Mouse (Mus musculus): Measurements from ENCODE around the gene Spata13.
A peak's percentile ranks its signal among the peaks of the same experiment; 100 is the strongest.

The Spata13 gene

DNA sequence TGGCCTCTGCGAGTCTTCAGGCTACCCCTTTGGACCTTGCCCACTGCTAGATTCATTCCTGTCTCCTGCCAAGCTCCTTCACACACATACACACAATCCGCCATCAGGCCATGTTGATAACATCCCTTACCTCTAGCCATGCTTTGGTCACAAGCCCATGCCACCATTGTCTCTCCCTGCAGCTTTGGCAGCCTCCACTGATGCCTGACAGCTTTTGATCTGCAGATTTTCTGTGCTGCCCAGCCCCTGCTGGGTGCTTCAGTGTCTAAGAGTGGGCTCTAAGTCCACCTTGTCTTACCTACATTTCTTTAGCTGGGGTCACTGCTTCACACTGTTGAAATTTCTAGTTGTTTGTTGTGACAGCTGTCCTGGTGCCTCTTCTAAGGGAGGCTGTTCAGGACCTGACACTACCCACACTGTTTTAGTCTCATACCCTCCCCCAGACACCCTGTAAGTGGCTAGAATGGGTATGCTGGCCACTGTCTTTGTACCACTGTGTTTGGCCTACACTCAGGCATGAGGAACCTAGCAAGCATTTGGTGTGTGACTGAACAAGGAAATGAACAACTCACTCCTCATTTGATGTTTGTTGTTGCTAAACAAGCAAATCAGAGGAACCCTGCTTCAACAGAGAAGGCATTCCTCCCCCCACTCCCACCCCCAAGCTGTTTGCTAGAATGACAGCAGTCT lies 43.0 kb downstream of the Spata13 start:
- DNase-seq (ENCODE audit: extremely low spot score): no peak

DNA sequence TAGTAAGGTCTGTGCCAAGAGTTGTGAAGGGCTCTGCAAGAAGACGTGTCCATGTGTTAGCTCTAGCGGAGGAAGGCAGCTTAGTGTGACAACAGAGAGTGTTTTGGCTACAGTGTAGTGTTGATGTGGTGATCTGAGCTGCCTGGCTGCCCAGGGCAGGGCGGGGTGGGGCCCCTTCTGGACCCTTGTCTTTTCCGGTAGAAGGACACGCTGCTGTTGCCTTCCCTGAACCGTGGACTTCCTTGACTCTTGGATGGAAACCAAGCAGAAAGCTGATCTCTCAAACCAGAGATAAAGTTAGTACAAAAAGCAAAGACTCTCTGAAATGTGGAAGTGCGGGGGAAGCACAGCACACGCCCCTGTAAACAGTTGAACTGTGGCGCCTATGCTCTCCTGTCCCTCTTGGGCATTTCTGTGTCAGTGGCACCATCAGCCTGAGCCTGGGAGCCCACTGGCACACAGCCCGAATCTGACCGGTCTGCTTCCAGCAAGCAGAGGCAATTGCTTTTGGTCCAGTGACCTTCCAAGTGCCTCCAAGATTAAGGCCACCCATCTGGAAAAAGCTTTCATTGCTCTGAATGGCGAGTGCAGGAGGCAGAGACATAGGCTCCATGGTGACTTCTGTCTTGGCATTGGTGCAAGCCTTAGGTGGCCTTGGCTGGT lies 48.7 kb downstream of the Spata13 start:
- DNase-seq (ENCODE audit: extremely low spot score): no peak

DNA sequence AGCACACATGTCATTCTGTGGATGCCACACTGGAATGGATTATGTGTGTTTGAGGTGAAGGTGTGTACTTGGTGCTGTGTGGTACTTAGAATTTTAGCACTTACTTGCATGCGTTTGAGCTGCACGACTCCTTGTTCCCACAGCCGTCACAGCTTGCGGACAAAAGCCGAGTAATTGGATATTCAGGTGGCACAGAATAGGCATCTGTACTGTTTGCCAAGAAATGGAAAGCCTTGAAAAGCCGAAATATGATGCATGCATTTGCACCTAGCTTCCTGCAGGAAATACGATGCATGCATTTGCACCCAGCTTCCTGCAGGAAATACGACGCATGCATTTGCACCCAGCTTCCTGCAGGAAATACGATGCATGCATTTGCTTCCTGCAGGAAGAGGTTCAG lies 50.2 kb downstream of the Spata13 start:
- DNase-seq (ENCODE audit: extremely low spot score): no peak

DNA sequence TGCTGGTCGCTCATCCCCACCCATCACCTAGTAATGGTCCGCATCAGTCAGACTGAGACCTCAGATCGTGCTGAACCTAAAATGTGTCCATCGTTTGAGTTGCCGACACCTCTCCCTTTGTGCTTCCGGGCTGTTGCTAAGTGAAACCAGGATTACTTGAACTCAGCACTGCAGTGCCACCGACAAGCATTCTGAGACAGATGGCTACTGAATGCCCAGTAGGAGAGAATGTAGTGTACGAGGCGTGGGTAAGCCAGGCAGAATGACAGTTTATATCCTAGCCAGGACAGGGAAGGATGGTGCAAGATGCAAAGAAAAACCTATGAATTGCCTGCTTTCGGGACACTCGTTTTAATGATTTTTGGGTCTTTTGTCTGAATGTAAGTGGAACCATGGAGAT lies 52.9 kb downstream of the Spata13 start:
- no peak for DNase-seq (ENCODE audit: extremely low spot score)

DNA sequence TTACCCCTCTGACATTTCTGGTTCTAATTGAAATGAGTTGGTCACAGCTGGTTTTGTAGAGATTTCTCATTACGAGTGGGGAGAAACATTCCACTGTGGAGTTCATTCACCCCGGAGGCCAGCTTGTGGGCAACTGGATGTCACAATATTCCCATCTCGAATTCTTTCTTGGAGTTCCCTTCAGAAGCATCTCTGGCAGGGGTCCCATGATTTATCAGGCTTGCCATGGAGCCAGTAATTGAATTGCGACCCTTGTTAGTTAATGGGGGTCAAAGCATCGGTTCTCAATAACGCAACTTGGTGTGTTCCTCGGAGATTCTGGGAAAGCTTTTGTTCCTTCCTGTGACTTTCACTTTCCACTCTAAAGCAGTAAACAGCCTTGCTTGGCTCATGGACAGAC lies 53.4 kb downstream of the Spata13 start:
- DNase-seq (ENCODE audit: extremely low spot score): no peak

DNA sequence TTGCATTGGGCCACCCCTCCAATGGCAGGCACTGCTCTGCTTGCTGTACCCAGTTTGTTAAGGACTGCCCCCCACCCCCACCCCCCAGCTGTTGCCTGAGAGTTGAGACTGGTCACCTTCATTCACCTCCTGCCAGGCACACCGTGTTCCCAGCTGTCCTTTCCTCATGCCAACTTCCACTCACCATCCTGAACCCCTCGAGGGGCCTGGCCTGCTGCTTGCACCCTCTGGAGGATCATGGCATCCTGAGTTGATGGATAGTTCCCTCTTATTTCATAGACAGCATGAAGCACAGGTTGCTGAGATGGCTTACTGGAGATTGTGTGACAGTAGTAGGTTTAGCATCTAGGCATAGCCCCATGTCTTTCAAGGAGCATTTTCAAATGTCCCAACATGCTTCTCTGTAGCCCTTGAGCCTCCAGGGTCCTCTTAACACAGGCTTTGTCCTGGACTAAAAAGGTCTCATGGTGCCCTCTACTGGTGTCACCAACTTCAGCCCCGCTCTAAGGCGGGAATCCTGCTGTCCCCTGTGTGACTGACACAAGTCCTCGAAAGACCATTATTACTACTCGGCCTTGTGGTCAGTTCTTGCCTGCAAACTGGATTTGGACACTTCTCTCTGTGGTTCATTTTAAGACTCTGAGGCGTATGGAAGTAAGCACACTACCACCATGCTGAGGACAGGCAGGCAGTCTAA lies 54.9 kb downstream of the Spata13 start:
- peak; percentile 66 for DNase-seq (ENCODE audit: extremely low spot score)

DNA sequence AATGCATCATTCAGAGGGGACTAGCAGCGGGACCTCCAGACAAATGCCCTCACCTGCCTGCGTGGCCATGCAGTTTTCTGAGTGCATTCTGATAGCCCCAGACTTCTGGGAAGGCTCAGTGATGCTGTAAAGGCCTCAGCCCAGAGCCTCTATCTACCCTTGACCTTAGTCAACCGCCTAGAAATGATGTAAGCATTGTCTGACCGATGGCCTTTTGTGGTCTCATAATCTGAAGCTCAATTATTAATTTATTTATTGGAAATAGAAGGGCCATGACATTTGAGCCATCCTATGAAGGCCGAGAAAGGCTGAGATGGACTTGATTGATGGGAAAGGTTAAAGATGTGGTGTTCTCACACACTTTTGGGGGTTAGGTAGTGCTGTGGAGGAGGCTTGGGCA lies 56.0 kb downstream of the Spata13 start:
- no peak for DNase-seq (ENCODE audit: extremely low spot score)

DNA sequence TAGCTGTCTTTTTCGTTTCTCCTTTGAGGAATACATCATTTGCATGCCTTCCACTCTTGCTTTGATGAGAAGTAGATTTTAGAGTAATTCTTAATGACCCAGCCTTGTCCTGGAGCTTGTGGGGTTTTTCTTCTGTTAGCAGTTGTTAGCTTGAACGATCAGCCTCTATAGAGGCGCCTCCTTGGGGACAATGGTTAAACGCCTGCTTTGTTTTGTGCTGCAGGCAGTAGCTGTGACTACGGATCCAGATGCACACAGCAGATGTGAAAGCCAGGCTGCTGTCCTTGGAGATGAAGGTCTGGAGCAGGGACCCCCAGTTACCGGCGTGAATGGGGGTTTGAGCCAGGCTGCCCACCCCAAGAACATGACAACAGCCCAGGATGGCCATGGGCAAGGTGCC lies 56.8 kb downstream of the Spata13 start:
- no peak for DNase-seq (ENCODE audit: extremely low spot score)

DNA sequence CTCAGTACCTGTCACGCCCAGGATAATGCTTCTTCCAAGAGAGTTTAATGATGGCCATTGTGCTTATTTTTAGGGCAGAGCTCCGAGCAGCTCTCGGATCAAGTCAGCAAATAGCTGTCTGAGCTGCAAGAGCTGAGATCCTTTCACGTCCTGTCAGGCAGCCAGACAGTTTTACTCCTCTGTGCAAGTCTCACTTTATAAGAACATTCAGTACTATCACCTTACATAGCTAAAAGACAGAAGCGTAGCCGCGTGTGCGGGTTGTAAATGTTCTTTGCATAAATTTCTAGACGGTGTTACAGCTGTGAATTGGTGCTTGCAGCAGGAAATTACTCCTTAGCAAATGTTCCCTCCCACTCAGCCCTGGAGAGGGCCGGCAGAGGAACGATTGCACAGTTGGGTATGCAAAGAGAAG lies 59.3 kb downstream of the Spata13 start:
- DNase-seq (ENCODE audit: extremely low spot score): no peak

DNA sequence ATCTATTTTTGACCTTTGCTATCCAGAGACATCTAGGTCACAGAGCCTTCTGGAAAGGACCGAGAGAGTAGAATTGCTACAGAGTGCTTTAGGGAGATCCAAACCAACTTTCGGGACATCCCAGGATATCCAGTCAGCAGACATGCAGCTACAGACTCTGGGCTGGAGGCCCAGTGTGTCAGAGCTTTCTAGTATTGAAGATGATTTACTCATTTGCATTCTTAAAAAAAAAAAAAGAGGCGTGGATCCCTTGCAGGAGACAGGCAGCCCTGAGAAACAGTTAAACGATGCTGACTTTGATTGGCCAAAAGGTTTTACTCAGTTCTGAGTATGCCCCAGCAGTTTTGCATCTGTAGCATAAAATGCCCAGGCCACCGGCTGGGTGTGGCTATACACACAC lies 59.9 kb downstream of the Spata13 start:
- no peak for DNase-seq (ENCODE audit: extremely low spot score)

DNA sequence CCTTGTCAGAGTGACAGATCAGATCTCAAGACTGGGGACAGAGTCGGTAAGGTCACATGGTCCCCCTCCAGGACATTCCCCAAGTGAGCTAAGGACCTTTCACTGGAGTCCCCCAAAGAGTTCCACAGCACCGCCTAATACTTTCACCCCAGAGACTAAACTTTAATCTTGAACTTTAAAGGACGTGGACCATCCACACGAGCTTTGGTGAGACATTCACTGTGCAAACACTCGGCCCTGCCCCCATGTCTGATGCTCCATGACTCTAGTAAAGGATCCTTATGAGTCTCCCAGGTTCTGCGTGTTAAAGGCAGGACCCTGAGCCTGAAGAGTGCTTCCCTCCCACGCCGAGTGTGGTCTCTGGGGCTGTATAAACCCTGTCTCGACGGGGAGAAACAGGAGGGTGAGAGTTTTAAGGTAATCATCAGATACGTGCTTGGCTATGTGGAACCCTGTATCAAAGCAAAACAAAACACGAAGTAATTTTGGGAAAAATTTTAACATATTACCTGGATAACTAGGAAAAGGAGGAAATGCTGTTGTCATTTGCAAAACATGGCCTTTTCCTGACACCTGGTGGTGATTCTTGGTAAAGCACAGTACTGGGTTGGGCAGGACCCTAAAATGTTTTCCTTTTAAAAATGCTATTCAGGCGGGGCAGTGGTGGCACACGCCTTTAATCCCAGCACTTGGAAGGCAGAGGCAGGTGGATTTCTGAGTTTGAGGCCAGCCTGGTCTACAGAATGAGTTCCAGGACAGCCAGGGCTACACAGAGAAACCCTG lies 60.6 kb downstream of the Spata13 start:
- DNase-seq (ENCODE audit: extremely low spot score): peak; percentile 57

DNA sequence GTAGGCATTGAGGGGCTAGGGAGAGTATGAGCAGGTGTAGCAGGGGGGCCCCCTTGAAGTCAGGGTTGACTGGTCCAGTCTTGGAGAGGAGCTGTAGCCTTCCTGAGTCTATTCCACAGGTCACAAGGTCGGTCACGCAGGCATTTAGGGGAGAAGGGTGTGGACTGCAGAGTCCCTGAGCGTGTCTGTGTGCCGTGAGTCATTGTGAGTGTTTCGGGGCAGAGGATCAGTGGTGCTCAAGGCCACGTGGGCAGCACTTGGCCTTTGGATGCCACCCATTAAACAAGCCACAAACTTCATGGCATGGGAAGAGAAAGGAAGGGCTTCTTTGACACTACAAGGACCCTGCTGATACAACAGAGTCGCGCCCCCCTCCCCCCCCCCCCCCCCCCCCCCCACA lies 63.5 kb downstream of the Spata13 start:
- DNase-seq (ENCODE audit: extremely low spot score): no peak

DNA sequence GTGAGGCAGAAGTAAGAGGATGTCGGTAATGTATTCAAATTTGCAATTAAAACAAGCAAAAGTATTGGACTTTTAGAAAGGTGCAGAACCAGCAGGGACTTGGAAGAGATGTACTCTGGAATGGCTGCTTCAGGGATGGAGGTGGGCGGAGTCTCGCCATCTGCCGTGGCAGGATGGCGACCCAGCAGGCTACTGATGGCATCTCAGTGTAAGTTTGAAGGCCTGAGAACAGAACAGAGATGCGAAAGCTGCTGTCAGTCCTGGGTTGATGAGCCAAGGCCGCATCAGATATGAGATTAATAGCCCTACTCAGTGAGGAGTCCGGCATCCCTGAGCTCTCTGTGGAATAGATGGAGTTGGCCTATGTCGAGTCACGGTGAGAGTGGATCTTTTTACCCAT lies 65.2 kb downstream of the Spata13 start:
- no peak for DNase-seq (ENCODE audit: extremely low spot score)

DNA sequence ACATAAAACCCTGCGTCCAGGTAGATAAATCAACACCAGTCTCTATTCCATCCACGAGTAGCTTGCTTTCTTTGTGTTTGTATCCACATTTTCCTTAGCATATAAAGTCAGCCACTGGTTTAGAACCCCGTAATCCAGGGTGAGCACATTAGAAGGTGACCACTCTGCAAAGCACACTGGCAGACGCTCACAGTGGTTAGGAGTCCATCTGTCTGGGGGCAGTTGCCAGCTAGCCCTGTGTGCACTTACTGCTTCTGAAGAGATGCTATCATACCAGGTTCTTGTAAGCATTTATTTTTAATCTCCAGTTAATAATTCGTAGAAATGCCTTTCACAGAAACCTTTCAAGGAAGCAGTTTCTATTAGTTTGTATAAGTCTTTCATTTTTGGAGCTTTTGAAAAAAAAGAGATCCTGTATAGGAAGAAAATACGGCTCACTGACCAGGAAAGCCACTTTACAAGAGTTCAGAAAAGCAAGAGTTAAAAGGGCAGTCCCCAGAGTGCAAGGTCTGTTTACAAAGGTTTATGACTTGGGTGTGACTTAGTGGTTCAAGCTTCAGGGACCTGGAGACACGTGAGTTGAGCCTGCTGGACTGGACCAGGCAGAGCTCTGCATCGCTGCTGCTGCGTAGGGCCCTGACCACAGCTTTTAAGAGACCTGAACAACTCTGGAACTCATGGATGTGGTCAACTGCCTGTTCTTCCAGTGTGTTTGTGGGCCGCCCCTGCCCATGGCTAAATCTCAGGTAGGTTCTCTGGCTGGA lies 68.8 kb downstream of the Spata13 start:
- no peak for DNase-seq (ENCODE audit: extremely low spot score)

DNA sequence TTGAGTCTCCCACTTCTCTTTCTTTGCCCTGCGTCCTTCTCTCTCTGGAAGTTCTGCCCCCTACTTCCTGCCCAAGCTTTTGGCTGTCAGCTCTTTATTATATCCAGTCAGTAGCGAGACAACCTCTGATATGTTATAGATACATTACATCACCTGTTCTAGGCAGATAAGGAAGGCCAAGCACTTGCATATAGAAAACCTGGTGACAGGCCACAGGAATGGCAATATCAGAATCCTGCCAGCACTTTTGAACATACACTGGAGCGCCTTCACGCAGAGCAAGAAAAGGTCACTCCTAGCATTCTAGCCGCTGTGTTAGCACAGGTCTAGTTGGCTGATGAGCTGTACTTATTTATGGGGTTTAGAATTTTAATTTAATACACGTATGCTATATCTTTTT lies 70.7 kb downstream of the Spata13 start:
- no peak for DNase-seq (ENCODE audit: extremely low spot score)

DNA sequence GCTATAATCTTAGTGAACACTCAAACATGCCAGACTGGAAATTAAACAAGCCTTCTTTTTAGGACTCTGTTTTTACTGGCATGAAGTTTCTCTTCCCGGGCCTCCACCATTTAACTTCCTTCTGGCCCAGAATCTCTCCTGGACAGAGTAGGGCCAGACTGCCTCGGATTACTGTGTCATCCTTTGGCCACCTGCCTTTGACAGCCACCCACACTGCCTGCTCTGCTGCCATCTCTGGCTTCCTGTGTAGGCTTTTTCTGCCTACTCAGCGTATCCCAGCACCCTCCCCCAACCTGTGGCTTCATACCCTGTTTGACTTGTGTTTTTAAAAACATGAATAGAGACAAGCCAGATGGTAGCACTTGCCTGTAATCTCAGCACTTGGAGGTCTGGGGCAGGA lies 71.2 kb downstream of the Spata13 start:
- DNase-seq (ENCODE audit: extremely low spot score): no peak

DNA sequence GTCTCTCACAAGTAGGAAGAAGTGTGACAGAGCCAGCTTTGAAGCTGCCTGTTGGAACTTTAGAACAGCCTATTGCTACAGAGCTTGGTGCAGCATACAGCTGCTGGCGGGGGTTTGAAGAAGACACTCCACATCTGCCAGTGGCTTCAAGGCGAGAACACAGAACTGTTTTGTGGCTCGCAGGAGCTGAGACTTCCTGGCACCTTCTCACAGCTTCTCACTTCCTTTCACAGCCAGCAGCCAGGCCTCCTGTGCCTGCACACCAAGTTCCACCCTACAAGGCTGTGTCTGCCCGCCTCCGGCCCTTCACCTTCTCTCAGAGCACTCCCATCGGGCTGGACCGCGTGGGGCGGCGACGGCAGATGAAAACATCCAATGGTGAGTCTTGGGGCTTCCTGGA lies 75.4 kb downstream of the Spata13 start:
- DNase-seq (ENCODE audit: extremely low spot score): no peak

DNA sequence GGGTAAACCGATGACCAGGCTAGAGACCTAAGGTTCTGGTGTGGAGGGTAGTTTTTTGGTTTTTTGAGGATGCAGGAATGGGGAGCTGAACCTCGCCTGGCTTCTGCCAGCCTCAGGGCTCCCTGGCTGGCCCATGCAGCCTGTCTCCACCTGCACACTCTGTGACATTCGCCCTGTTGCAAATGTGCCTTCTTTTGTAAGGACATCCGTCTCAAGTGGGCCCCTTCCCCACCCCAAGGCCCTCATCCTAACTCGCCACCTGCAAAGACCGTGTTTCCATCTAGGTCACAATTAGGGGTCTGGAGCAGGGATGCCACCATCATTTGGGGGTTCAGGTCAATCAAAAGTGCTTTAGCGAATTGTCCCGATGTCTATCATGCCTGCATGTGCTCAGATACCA lies 75.9 kb downstream of the Spata13 start:
- DNase-seq (ENCODE audit: extremely low spot score): no peak

DNA sequence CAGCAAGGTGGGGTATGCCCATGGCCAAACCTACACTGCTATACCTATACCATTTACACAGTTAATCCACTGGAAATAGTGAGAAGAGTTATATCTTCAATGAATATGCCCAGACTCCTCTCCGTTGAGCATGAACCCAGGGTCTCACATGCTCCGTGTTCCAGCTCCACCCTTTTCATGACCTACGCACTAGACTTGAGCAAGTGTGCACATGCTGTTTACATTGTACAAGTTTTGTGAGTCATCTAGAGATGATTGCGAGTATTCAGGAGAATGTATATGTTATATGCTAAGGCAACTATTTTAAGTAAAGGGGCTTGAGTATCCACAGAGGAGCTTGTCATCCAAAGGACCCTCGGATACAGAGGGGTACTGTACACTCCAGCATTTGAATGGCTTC lies 77.4 kb downstream of the Spata13 start:
- no peak for DNase-seq (ENCODE audit: extremely low spot score)

DNA sequence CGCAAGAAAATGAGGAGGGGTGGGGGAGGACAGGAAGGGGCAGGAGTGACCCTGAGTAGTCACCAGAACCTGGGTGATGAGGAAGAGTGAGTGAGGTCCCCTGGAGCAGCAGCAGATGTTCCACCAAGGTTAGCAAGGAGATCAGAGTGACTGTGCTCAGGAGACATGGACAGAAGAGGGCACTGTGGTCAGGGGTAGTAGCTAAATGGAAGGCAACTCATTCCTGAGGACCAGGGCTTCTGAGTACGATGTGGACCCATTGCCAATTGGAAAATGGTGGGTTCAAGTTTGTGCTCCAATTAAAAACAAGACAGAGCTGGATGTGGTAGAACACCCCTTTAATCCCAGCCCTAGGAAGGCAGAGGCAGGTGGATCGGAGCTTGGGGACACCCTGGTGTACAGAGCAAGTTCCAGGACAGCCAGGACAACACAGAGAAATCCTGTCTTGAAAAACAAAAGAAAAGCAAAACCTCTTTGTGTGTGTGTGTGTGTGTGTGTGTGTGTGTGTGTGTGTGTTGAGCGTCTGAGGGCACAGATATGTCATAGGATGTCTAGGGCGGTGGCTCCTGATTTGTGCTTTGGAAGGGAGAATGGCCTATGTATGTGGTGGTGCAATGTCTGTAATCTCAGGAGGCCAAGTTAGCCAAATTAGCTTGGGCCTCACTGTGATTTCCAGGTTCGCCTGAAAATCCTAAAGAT lies 77.9 kb downstream of the Spata13 start:
- no peak for DNase-seq (ENCODE audit: extremely low spot score)

DNA sequence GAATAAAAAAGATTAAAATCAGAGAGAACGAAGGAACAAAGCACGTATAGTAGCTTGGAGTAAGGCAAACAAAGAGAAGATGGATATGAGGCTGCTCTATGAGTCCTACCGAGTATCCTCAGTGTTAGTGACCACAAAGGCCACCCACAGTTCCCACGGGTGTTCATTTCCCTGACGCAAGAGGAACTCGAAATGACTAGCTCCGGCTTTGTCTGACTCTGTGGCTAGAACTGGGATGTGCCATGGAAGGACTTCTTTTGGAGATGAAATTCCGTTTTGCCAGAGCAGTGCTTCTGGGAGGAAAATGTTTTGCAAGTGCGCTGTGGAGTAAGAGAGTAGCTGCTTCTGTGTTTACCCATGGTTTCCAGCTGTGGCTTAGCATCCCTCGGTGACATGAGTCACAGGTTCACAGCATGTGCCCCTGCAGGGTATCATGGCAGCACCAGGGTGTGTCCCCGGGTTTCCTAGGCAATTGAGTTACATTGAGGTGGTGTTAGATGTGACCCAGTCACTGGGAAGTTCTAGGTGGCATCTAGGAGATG lies 78.6 kb downstream of the Spata13 start:
- DNase-seq (ENCODE audit: extremely low spot score): no peak

Measured in embryo, embryonic 9.5 days (tissue).